Mouse (Mus musculus) neutrophil, adult 59 days (primary cell): ENCODE data around the gene Tlk1. TPM values are rescaled to one million over a fixed set of nuclear protein-coding genes. Genes with fewer than 3 reads are reported as not detected.

ENCODE experiments used
- total RNA-seq, 2 experiments: library from RNA; stranded (reverse); gene quantifications; 1 replicate in 1 of 2; 2 replicates in 1 of 2; pipeline ENCODE4 v1.2.4; 2023

The Tlk1 gene
- total RNA-seq = 10 to 100 TPM; 54.2 to 59.0 TPM

GRCm38 (mm10) chr2:70825371-70826051 is at the start of gene Tlk1:
Gene Tlk1 (minus strand): TSS chr2:70825728.

Other genes starting within 250 kb of the Tlk1 start
- 10 to 100 TPM; 51.0 to 58.9 TPM for gene Gorasp2, start 164.2 kb downstream of the Tlk1 start, total RNA-seq
- gene Gm26558, start 163.6 kb downstream of the Tlk1 start, total RNA-seq = not detected
- 10 to 100 TPM in 1 of 2 experiments, 1 to 10 TPM in 1; 8.9 to 12.8 TPM for gene Dcaf17, start 229.6 kb upstream of the Tlk1 start, total RNA-seq
- gene Mettl8, start 229.9 kb upstream of the Tlk1 start, total RNA-seq = 1 to 10 TPM; 6.3 to 7.1 TPM